In the genomic region with DNA sequence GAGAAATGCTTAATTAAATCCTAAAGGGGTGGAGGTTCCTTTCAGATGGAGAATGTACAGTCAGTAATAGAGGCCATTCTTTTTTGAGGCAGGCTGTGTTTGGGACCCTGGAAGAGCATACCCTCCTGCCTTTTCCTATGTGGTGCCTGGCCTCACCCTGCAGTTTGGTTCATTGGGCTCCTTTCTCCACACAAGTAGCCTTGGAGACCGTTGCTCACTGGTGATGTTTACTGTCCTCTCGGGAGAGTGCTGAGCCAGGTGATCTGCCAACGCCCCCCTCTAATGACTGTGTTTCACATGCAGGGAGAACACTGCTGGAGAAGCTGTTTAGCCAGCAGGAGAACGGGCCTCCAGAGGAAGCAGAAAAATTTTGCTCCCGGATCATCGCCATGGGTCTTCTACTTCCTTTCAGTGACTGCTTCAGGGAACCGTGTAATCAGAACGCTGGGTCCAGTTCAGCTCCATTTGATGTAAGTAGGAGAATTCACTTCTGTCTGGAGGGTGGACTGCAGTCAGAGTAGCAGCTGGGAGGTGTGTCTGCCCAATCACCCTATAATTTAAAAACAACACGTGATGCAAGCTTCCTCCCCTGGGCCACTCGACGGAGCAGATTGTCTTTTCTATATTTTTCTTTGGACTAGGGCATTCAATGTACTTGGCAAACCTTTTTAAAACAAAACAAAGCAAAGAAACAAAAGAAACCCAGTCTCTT, we compare ENCODE assay signal across 12 mouse cellular contexts. TPM values are rescaled to one million over a fixed set of nuclear protein-coding genes. Genes with fewer than 3 reads are reported as not detected.
DNase-seq lines count a peak whose midpoint lies in the region; ATAC-seq lines count a peak whose summit lies in the region.
"Had no signal": no experiment of that assay in that cellular context is flagged by ENCODE, and none has a peak within 500 bp of the region (broad histone marks: within the 10 kb centered on the region; RNA-seq: fewer than 3 reads in every experiment).

No protein-coding gene starts in this region.

- peaks cover 2% of the 10 kb centered on the region; the same call in 1 of the 2 replicates for H3K4me1 ChIP-seq in midbrain, embryonic 11.5 days (ENCODE audit: control insufficient read depth, insufficient read depth, low read length)
- H3K4me1 ChIP-seq in midbrain, embryonic 10.5 days, result peaks cover 10% of the 10 kb centered on the region
- H3K4me1 ChIP-seq: limb, embryonic 15.5 days; lung, embryonic 15.5 days had no signal

- DNase-seq in cerebellum, adult 11 months, result no peak
- DNase-seq in midbrain, embryonic 11.5 days (ENCODE audit: low spot score, missing footprints), result peak; percentile 85
- DNase-seq in midbrain, embryonic 10.5 days (ENCODE audit: low spot score), result no peak
- DNase-seq in splenic B cell, adult 2 months (ENCODE audit: low read depth, low spot score), result peak; percentile 3
- DNase-seq in urinary bladder, adult 2 months (ENCODE audit: low spot score), result no peak
- DNase-seq in thymus, adult 18-20 months, result no peak
- DNase-seq: cerebellum, postnatal 25 days; kidney, adult 9 months had no signal

- H3K36me3 ChIP-seq in midbrain, embryonic 11.5 days (ENCODE audit: control insufficient read depth, insufficient read depth, low read length), result no peaks in the 10 kb centered on the region
- H3K36me3 ChIP-seq in midbrain, embryonic 10.5 days, result peaks cover 44% of the 10 kb centered on the region
- no peaks in the 10 kb centered on the region for H3K36me3 ChIP-seq in splenic B cell, adult 2 months (ENCODE audit: control insufficient read depth, insufficient read depth, low read length, poor library complexity, severe bottlenecking)
- H3K36me3 ChIP-seq: limb, embryonic 15.5 days; lung, embryonic 15.5 days had no signal

- no peaks in the 10 kb centered on the region for H3K27me3 ChIP-seq in midbrain, embryonic 11.5 days (ENCODE audit: control insufficient read depth, insufficient read depth, low read length)
- H3K27me3 ChIP-seq in midbrain, embryonic 10.5 days (ENCODE audit: low read depth, poor library complexity, severe bottlenecking), result no peaks in the 10 kb centered on the region
- H3K27me3 ChIP-seq in splenic B cell, adult 2 months (ENCODE audit: control insufficient read depth, insufficient read depth, low read length, poor library complexity, severe bottlenecking), result no peaks in the 10 kb centered on the region
- H3K27me3 ChIP-seq: limb, embryonic 15.5 days; lung, embryonic 15.5 days had no signal

- peak; percentile 40; the same call in 1 of the 2 replicates for ATAC-seq in cerebellum, adult (ENCODE audit: insufficient number of reproducible peaks, low FRiP score, low TSS enrichment)
- ATAC-seq in midbrain, embryonic 11.5 days (ENCODE audit: low FRiP score), result no peak
- 0 out of 2 replicates have a peak, but pooled peaks have one; percentile 37 for ATAC-seq in megakaryocyte-erythroid progenitor cell, adult 5-6 weeks (replicated peaks; ENCODE audit: low FRiP score, low TSS enrichment, poor library complexity, severe bottlenecking)

- H3K4me2 ChIP-seq in midbrain, embryonic 11.5 days, result no peak overlapping the region
- H3K4me2 ChIP-seq: limb, embryonic 15.5 days; lung, embryonic 15.5 days had no signal

- no peak overlapping the region for H3K9ac ChIP-seq in midbrain, embryonic 11.5 days (ENCODE audit: low read length)
- H3K9ac ChIP-seq: limb, embryonic 15.5 days; lung, embryonic 15.5 days had no signal

- WGBS in midbrain, embryonic 11.5 days, result 66% methylated on average over 11 of the region's 11 CpGs
- WGBS in midbrain, embryonic 10.5 days, result 75% methylated on average over 11 of the region's 11 CpGs

- H3K27ac ChIP-seq in midbrain, embryonic 11.5 days (ENCODE audit: low read depth, low read length), result no peak overlapping the region
- H3K27ac ChIP-seq in midbrain, embryonic 10.5 days (replicated peaks), result no peak overlapping the region
- H3K27ac ChIP-seq: limb, embryonic 15.5 days; lung, embryonic 15.5 days had no signal

- H3K4me3 ChIP-seq in midbrain, embryonic 11.5 days (ENCODE audit: low read depth, low read length), result no peak overlapping the region
- no peak overlapping the region for H3K4me3 ChIP-seq in midbrain, embryonic 10.5 days
- H3K4me3 ChIP-seq: limb, embryonic 15.5 days; lung, embryonic 15.5 days had no signal

- no peaks in the 10 kb centered on the region for H3K9me3 ChIP-seq in midbrain, embryonic 11.5 days (ENCODE audit: control insufficient read depth, low read length)
- no peaks in the 10 kb centered on the region for H3K9me3 ChIP-seq in midbrain, embryonic 10.5 days (replicated peaks)
- H3K9me3 ChIP-seq: limb, embryonic 15.5 days; lung, embryonic 15.5 days had no signal

RNA-seq across cellular contexts. Expression of a gene that starts 35.3 kb away (rescaled TPM):
- 8.2 and 9.0 TPM in 2 replicates for polyA plus RNA-seq in midbrain, embryonic 11.5 days (2014; fragmentation: Nextera tagmentation; extraction: Ambion mirVana)
- polyA plus RNA-seq in midbrain, embryonic 10.5 days (2016; fragmentation: Nextera tagmentation; extraction: Ambion mirVana), result 5.6 and 7.3 TPM in 2 replicates
- 0.68 TPM in 1 of 2 replicates, not detected in the other for total RNA-seq in megakaryocyte-erythroid progenitor cell, adult 5-6 weeks (2014; fragmentation: Nextera tagmentation)
- not detected in 2 replicates for total RNA-seq in megakaryocyte-erythroid progenitor cell, adult 5-6 weeks (2017)
- polyA plus RNA-seq in urinary bladder, adult 2 months (2012; rRNA removed), result 0.04 and 0.09 TPM in 2 replicates

Comparison
In these comparisons a context has a peak if more than half of its experiments do, and no peak if none do; other contexts are left out.
1. DNase-seq: peak in midbrain, embryonic 11.5 days (single experiment) and splenic B cell, adult 2 months (single experiment); none in cerebellum, adult 11 months (single experiment), midbrain, embryonic 10.5 days (single experiment), urinary bladder, adult 2 months (single experiment) and thymus, adult 18-20 months (0 of 2).